9 mouse cellular contexts compared by ENCODE assay signal in the genomic region with DNA sequence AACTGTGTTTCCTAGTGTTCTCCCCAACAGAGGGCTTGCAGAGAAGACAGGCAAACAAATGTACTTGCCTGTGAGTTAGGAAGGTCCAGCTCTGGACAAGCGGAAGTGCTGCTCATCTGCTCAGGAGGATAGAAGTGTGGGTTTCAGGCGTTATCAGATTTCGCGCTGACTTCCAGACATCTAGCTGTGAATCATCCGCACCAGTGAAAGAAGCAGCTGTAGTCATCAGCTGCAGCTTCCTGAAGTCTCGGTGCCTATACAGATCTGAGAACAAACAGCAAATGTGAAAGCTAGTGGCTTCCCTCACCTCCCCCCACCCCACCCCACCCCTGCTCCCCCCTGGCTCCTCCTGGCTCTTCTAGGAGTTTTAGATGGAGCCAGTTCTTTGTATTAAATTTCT.
DNase-seq lines count a peak whose midpoint lies in the region; ATAC-seq and TF ChIP-seq lines count a peak whose summit lies in the region.
"Had no signal": no experiment of that assay in that cellular context is flagged by ENCODE, and none has a peak within 500 bp of the region (broad histone marks: within the 10 kb centered on the region; RNA-seq: fewer than 3 reads in every experiment).

No protein-coding gene starts in this region.

- no peaks in the 10 kb centered on the region for H3K79me2 ChIP-seq in MEL (ENCODE audit: control insufficient read depth, insufficient read depth, low read length, poor library complexity)

- H3K4me2 ChIP-seq in kidney, embryonic 15.5 days: 0 out of 2 replicates have a peak overlapping the region, but pooled peaks have one; percentile 1
- H3K4me2 ChIP-seq in embryonic facial prominence, embryonic 14.5 days (ENCODE audit: low read depth, low read length): peak overlapping the region; percentile 8; the same call in 1 of the 2 replicates
- H3K4me2 ChIP-seq: limb, embryonic 15.5 days had no signal

- no peak overlapping the region for H3K4me3 ChIP-seq in kidney, embryonic 15.5 days (replicated peaks)
- peak overlapping the region; percentile 12 to 23; a peak in 3 of 4 replicates for H3K4me3 ChIP-seq in MEL (ENCODE audit: control insufficient read depth in 1 of 2, insufficient read depth in 1 of 2, low read depth in 2 of 2, low read length in 2 of 2)
- H3K4me3 ChIP-seq in embryonic facial prominence, embryonic 14.5 days (ENCODE audit: low read depth, low read length): no peak overlapping the region
- H3K4me3 ChIP-seq: limb, embryonic 15.5 days had no signal

- peak; percentile 81 to 87 for TF ChIP-seq EP300 in MEL (IDR thresholded peaks at IDR 0.05; ENCODE audit: low read depth in 1 of 2, low read length in 2 of 2)

- ATAC-seq in kidney, embryonic 15.5 days (replicated peaks; ENCODE audit: low FRiP score): no peak
- peak; percentile 66 for ATAC-seq in embryonic facial prominence, embryonic 14.5 days (ENCODE audit: low read depth)
- no peak for ATAC-seq in megakaryocyte-erythroid progenitor cell, adult 5-6 weeks (replicated peaks; ENCODE audit: low FRiP score, low TSS enrichment, poor library complexity, severe bottlenecking)

- no peak for DNase-seq in kidney, adult 8-10 months
- DNase-seq in MEL (ENCODE audit: low read depth, low spot score): peak; percentile 83
- DNase-seq in embryonic facial prominence, embryonic 14.5 days (ENCODE audit: low spot score): peak; percentile 65
- DNase-seq in natural killer cell, adult 2 months (ENCODE audit: low spot score in 2 of 2): peak; percentile 13 to 32
- DNase-seq in urinary bladder, adult 2 months (ENCODE audit: low spot score): no peak
- no peak for DNase-seq in lung, postnatal 36 days

- H3K36me3 ChIP-seq in kidney, embryonic 15.5 days: no peaks in the 10 kb centered on the region
- H3K36me3 ChIP-seq in MEL (ENCODE audit: control insufficient read depth in 1 of 2, insufficient read depth in 2 of 2, low read length in 2 of 2): peaks cover 0 to 41% of the 10 kb centered on the region in 2 experiments; a peak in 2 of 4 replicates
- no peaks in the 10 kb centered on the region for H3K36me3 ChIP-seq in embryonic facial prominence, embryonic 14.5 days (ENCODE audit: control insufficient read depth, insufficient read depth, low read length)
- H3K36me3 ChIP-seq: limb, embryonic 15.5 days had no signal

- H3K27ac ChIP-seq in kidney, embryonic 15.5 days: no peak overlapping the region
- H3K27ac ChIP-seq in MEL (ENCODE audit: control insufficient read depth, low read depth, low read length): peak overlapping the region; percentile 95
- no peak overlapping the region for H3K27ac ChIP-seq in embryonic facial prominence, embryonic 14.5 days (replicated peaks; ENCODE audit: low read depth, low read length)
- H3K27ac ChIP-seq: limb, embryonic 15.5 days had no signal

- 0 out of 2 replicates have a peak, but pooled peaks cover under 1% of the 10 kb centered on the region for H3K4me1 ChIP-seq in kidney, embryonic 15.5 days
- peaks cover 17 to 48% of the 10 kb centered on the region in 2 experiments for H3K4me1 ChIP-seq in MEL (ENCODE audit: control insufficient read depth in 1 of 2, insufficient read depth in 2 of 2, low read length in 2 of 2)
- no peaks in the 10 kb centered on the region; the same call in 1 of the 2 replicates for H3K4me1 ChIP-seq in embryonic facial prominence, embryonic 14.5 days (ENCODE audit: control insufficient read depth, insufficient read depth, low read length)
- H3K4me1 ChIP-seq: limb, embryonic 15.5 days had no signal

- 17% methylated on average over 6 of the region's 6 CpGs for WGBS in kidney, embryonic 15.5 days
- WGBS in embryonic facial prominence, embryonic 14.5 days: 32% methylated on average over 6 of the region's 6 CpGs

- H3K27me3 ChIP-seq in kidney, embryonic 15.5 days: no peaks in the 10 kb centered on the region
- H3K27me3 ChIP-seq in MEL (ENCODE audit: control insufficient read depth in 1 of 2, insufficient read depth in 2 of 2, low read length in 2 of 2): no peaks in the 10 kb centered on the region
- no peaks in the 10 kb centered on the region for H3K27me3 ChIP-seq in embryonic facial prominence, embryonic 14.5 days (replicated peaks; ENCODE audit: control insufficient read depth, insufficient read depth, low read length)
- H3K27me3 ChIP-seq: limb, embryonic 15.5 days had no signal

- H3K9ac ChIP-seq in kidney, embryonic 15.5 days: no peak overlapping the region
- peak overlapping the region; percentile 41 for H3K9ac ChIP-seq in MEL (ENCODE audit: control insufficient read depth, low read depth, low read length, poor library complexity, severe bottlenecking)
- no peak overlapping the region for H3K9ac ChIP-seq in embryonic facial prominence, embryonic 14.5 days (ENCODE audit: low read depth, low read length)
- H3K9ac ChIP-seq: limb, embryonic 15.5 days had no signal

- no peaks in the 10 kb centered on the region for H3K9me3 ChIP-seq in kidney, embryonic 15.5 days (replicated peaks)
- no peaks in the 10 kb centered on the region for H3K9me3 ChIP-seq in MEL (replicated peaks; ENCODE audit: insufficient read depth, low read length)
- H3K9me3 ChIP-seq in embryonic facial prominence, embryonic 14.5 days (ENCODE audit: control insufficient read depth, low read length): no peaks in the 10 kb centered on the region
- H3K9me3 ChIP-seq: limb, embryonic 15.5 days had no signal

- no peak for TF ChIP-seq CTCF in MEL (IDR thresholded peaks at IDR 0.05 in 2 of 3, conservative IDR thresholded peaks at IDR 0.05 in 1 of 3; ENCODE audit: control insufficient read depth in 1 of 3, insufficient read depth in 1 of 3, low read depth in 2 of 3, low read length in 3 of 3, poor library complexity in 1 of 3, severe bottlenecking in 1 of 3)

- TF ChIP-seq POLR2A in MEL (IDR thresholded peaks at IDR 0.05; ENCODE audit: control insufficient read depth in 1 of 2, insufficient read depth in 1 of 2, low read depth in 1 of 2, low read length in 2 of 2, poor library complexity in 1 of 2): no peak

- TF ChIP-seq RAD21 in MEL (IDR thresholded peaks at IDR 0.05; ENCODE audit: low read depth, low read length): no peak

TF ChIP-seq in MEL, 35 proteins besides CTCF, POLR2A, EP300 and RAD21:
- TF ChIP-seq ETS1 (IDR thresholded peaks at IDR 0.05; ENCODE audit: low read depth, low read length) (peak; percentile 99), JUND (IDR thresholded peaks at IDR 0.05; ENCODE audit: low read depth, low read length) (peak; percentile 72; the same call in 1 of the 2 replicates), HCFC1 (IDR thresholded peaks at IDR 0.05; ENCODE audit: low read depth, low read length) (no peak), TAL1 (IDR thresholded peaks at IDR 0.05; ENCODE audit: low read length) (peak; percentile 81), GATA1 (IDR thresholded peaks at IDR 0.05; ENCODE audit: low read depth, low read length) (peak; percentile 93), TCF12 (IDR thresholded peaks at IDR 0.05; ENCODE audit: low read depth, low read length) (peak; percentile 86), MAX (IDR thresholded peaks at IDR 0.05; ENCODE audit: low read length) (no peak), ZC3H11A (IDR thresholded peaks at IDR 0.05; ENCODE audit: low read depth, low read length) (no peak), USF1 (IDR thresholded peaks at IDR 0.05; ENCODE audit: low read depth, low read length) (no peak), UBTF (IDR thresholded peaks at IDR 0.05; ENCODE audit: borderline replicate concordance, insufficient read depth, low read depth, low read length) (no peak), ELF1 (IDR thresholded peaks at IDR 0.05; ENCODE audit: low read depth, low read length) (peak; percentile 40; the same call in 1 of the 2 replicates), SIN3A (IDR thresholded peaks at IDR 0.05; ENCODE audit: low read length) (peak; percentile 68), MAFK (IDR thresholded peaks at IDR 0.05; ENCODE audit: borderline replicate concordance, low read depth, low read length) (no peak), USF2 (IDR thresholded peaks at IDR 0.05; ENCODE audit: borderline replicate concordance in 1 of 2, insufficient read depth in 1 of 2, low read depth in 1 of 2, low read length in 2 of 2) (no peak), RCOR1 (IDR thresholded peaks at IDR 0.05; ENCODE audit: low read depth, low read length) (peak; percentile 49; the same call in 1 of the 2 replicates), POLR2AphosphoS2 (IDR thresholded peaks at IDR 0.05; ENCODE audit: low read length) (no peak), MYC (IDR thresholded peaks at IDR 0.05; ENCODE audit: low read depth, low read length) (peak; percentile 21; the same call in 1 of the 2 replicates), TBP (IDR thresholded peaks at IDR 0.05; ENCODE audit: low read depth, low read length) (0 out of 2 replicates have a peak, but pooled peaks have one; percentile 31)

Comparison
In these comparisons a context has a peak if more than half of its experiments do, and no peak if none do; other contexts are left out.
1. H3K4me3 ChIP-seq: peak in MEL (2 of 2); none in kidney, embryonic 15.5 days (single experiment) and embryonic facial prominence, embryonic 14.5 days (single experiment).
2. DNase-seq: peak in MEL (single experiment), embryonic facial prominence, embryonic 14.5 days (single experiment) and natural killer cell, adult 2 months (2 of 2); none in kidney, adult 8-10 months (0 of 2), urinary bladder, adult 2 months (single experiment) and lung, postnatal 36 days (single experiment).